Mouse (Mus musculus) bone marrow macrophage, adult 2 months (primary cell): ENCODE measurements around the gene Hmgcl.

Experiments used
- CTCF ChIP-seq: IDR thresholded peaks from 2 replicates; pipeline ENCODE4 v1.5.1; 2012; ENCODE audit warnings: low read depth, mild to moderate bottlenecking, low read length, moderate library complexity
- POLR2A ChIP-seq: IDR thresholded peaks from 2 replicates; pipeline ENCODE4 v1.6.1; 2012; ENCODE audit warnings: mild to moderate bottlenecking, low read depth, low read length, borderline replicate concordance

GRCm38 (mm10) chr4:135958354-135958753 lies 12.1 kb downstream of the Hmgcl start:
- no peak for TF ChIP-seq CTCF
- no peak for TF ChIP-seq POLR2A
